9 mouse cellular contexts compared by ENCODE assay signal in the genomic region with DNA sequence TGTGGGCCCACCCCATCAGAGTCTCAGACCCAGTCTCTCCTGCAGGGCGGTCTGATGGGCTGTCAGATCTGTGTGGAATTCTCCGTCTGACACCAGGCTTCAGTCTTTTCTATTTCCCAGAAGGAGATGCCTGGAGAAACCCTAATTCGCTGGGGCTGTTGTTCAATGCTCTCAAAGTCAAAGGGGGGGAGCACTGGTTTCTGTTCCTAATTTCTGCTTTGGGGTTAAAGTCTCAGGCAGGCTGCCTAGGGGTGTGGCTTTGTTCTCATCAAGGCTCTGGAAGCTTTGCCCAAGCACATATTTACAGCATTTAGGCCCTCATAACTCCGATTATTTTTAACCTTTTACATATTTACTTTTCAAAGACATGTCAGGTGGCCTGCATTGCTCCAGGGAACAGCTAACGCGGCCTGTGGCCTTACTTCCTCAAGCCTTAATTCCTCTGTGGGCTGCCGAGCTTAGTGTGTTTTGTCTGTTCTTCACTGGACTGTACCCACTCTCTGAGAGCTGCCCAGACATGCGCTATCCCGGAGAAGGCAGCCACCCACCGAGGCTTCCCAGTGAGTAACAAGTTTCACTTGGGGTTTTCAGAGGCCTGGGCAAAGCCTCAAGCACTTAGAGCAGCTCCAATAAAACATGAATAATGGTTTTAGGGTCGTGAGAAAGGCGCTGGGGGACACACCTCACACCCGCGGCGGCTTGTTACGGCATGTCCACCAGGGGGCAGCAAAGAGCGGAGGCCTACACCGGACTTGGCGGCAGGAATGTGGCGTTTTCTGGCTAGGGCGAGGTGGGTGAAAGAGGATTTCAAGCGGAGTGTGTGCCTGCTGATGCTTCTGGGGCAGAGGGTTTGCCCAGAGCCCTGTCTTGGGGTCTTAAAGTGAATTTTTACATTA. TPM values are rescaled to one million over a fixed set of nuclear protein-coding genes. Genes with fewer than 3 reads are reported as not detected.
DNase-seq lines count a peak whose midpoint lies in the region; ATAC-seq and TF ChIP-seq lines count a peak whose summit lies in the region.
"Had no signal": no experiment of that assay in that cellular context is flagged by ENCODE, and none has a peak within 500 bp of the region (broad histone marks: within the 10 kb centered on the region; RNA-seq: fewer than 3 reads in every experiment).

No protein-coding gene starts in this region.

- no peak overlapping the region for H3K27ac ChIP-seq in midbrain, embryonic 14.5 days (replicated peaks; ENCODE audit: low read depth, low read length)
- H3K27ac ChIP-seq in midbrain, embryonic 15.5 days: no peak overlapping the region
- H3K27ac ChIP-seq in embryonic fibroblast, embryonic 13.5 days (ENCODE audit: insufficient read depth, low read length): peak overlapping the region; percentile 70
- no peak overlapping the region for H3K27ac ChIP-seq in kidney, adult 2 months (ENCODE audit: insufficient read depth, low read depth, low read length)
- H3K27ac ChIP-seq: heart, embryonic 15.5 days had no signal

- no peak overlapping the region for H3K4me2 ChIP-seq in midbrain, embryonic 14.5 days (ENCODE audit: low read length)
- no peak overlapping the region for H3K4me2 ChIP-seq in midbrain, embryonic 15.5 days
- H3K4me2 ChIP-seq: heart, embryonic 15.5 days had no signal

- H3K4me1 ChIP-seq in midbrain, embryonic 14.5 days (ENCODE audit: control insufficient read depth, insufficient read depth, low read length): no peaks in the 10 kb centered on the region
- no peaks in the 10 kb centered on the region for H3K4me1 ChIP-seq in midbrain, embryonic 15.5 days
- no peaks in the 10 kb centered on the region for H3K4me1 ChIP-seq in embryonic fibroblast, embryonic 13.5 days (ENCODE audit: control insufficient read depth, insufficient read depth, low read length)
- peaks cover 10% of the 10 kb centered on the region for H3K4me1 ChIP-seq in kidney, adult 2 months (ENCODE audit: control insufficient read depth, insufficient read depth, low read length)
- no peaks in the 10 kb centered on the region for H3K4me1 ChIP-seq in lung, adult 2 months (ENCODE audit: control insufficient read depth, insufficient read depth, low read length)

- peak; percentile 88 for TF ChIP-seq CTCF in embryonic fibroblast, embryonic 13.5 days (IDR thresholded peaks at IDR 0.05; ENCODE audit: borderline replicate concordance, insufficient read depth, low read length)
- peak; percentile 78 for TF ChIP-seq CTCF in kidney, adult 2 months (conservative IDR thresholded peaks at IDR 0.05; ENCODE audit: insufficient read depth, insufficient read length, low read depth, low read length)
- peak; percentile 70 for TF ChIP-seq CTCF in lung, adult 2 months (IDR thresholded peaks at IDR 0.05; ENCODE audit: insufficient read depth, low read length)

- no peak overlapping the region for H3K4me3 ChIP-seq in midbrain, embryonic 14.5 days (replicated peaks; ENCODE audit: low read depth, low read length)
- no peak overlapping the region for H3K4me3 ChIP-seq in midbrain, embryonic 15.5 days
- no peak overlapping the region for H3K4me3 ChIP-seq in embryonic fibroblast, embryonic 13.5 days (ENCODE audit: insufficient read depth, low read length)
- H3K4me3 ChIP-seq in kidney, adult 2 months (ENCODE audit: insufficient read depth, low read depth, low read length): no peak overlapping the region
- no peak overlapping the region for H3K4me3 ChIP-seq in lung, adult 2 months (replicated peaks; ENCODE audit: extremely low read depth, low read depth, low read length)
- H3K4me3 ChIP-seq: heart, embryonic 15.5 days had no signal

- no peak for ATAC-seq in midbrain, embryonic 14.5 days (ENCODE audit: low FRiP score, low TSS enrichment)
- ATAC-seq in midbrain, embryonic 15.5 days (replicated peaks): no peak
- no peak for ATAC-seq in activated CD4-positive, CD25-positive, alpha-beta regulatory T cell, adult 4 months

- peak; percentile 76 for DNase-seq in midbrain, embryonic 14.5 days
- DNase-seq in adrenal gland, postnatal 25 days: peak; percentile 79
- peak; percentile 69 for DNase-seq in kidney, adult 2 months
- DNase-seq in lung, adult 2 months: peak; percentile 87
- peak; percentile 83 for DNase-seq in right cerebral cortex, postnatal 4 days

- no peak for TF ChIP-seq POLR2A in embryonic fibroblast, embryonic 13.5 days (IDR thresholded peaks at IDR 0.05; ENCODE audit: low read depth, low read length)
- no peak for TF ChIP-seq POLR2A in kidney, adult 2 months (IDR thresholded peaks at IDR 0.05; ENCODE audit: low read depth, low read length)
- no peak for TF ChIP-seq POLR2A in lung, adult 2 months (IDR thresholded peaks at IDR 0.05; ENCODE audit: borderline replicate concordance, extremely low read depth, low read depth, low read length)

- no peaks in the 10 kb centered on the region for H3K9me3 ChIP-seq in midbrain, embryonic 14.5 days (ENCODE audit: control insufficient read depth, low read length)
- H3K9me3 ChIP-seq in midbrain, embryonic 15.5 days: no peaks in the 10 kb centered on the region
- H3K9me3 ChIP-seq: heart, embryonic 15.5 days had no signal

- H3K9ac ChIP-seq in midbrain, embryonic 14.5 days (replicated peaks; ENCODE audit: low read length): no peak overlapping the region
- H3K9ac ChIP-seq in midbrain, embryonic 15.5 days: no peak overlapping the region
- H3K9ac ChIP-seq: heart, embryonic 15.5 days had no signal

- no peaks in the 10 kb centered on the region for H3K36me3 ChIP-seq in midbrain, embryonic 14.5 days (ENCODE audit: control insufficient read depth, insufficient read depth, low read length)
- no peaks in the 10 kb centered on the region for H3K36me3 ChIP-seq in midbrain, embryonic 15.5 days (replicated peaks)
- H3K36me3 ChIP-seq in kidney, adult 2 months (ENCODE audit: control insufficient read depth, insufficient read depth, low read length): no peaks in the 10 kb centered on the region
- H3K36me3 ChIP-seq: heart, embryonic 15.5 days had no signal

- peaks cover 24% of the 10 kb centered on the region for H3K27me3 ChIP-seq in midbrain, embryonic 14.5 days (ENCODE audit: control insufficient read depth, insufficient read depth, low read length)
- peaks cover 38% of the 10 kb centered on the region for H3K27me3 ChIP-seq in midbrain, embryonic 15.5 days (replicated peaks)
- no peaks in the 10 kb centered on the region for H3K27me3 ChIP-seq in kidney, adult 2 months (replicated peaks; ENCODE audit: control insufficient read depth, insufficient read depth, low read length)

- 25% methylated on average over 22 of the region's 22 CpGs for WGBS in midbrain, embryonic 14.5 days
- 28% methylated on average over 22 of the region's 22 CpGs for WGBS in midbrain, embryonic 15.5 days
- WGBS in kidney, adult 2 months: 17% methylated on average over 22 of the region's 22 CpGs
- WGBS in lung, adult 2 months: 19% methylated on average over 22 of the region's 22 CpGs

RNA-seq across cellular contexts. Expression of gene Hes2, which starts 6.6 kb away (rescaled TPM):
- polyA plus RNA-seq in midbrain, embryonic 14.5 days (2014; fragmentation: Nextera tagmentation; extraction: Ambion mirVana): not detected in 2 replicates
- polyA plus RNA-seq in midbrain, embryonic 15.5 days (2015; fragmentation: Nextera tagmentation; extraction: Ambion mirVana): not detected in 2 replicates
- total RNA-seq in adrenal gland, postnatal 25 days (2021): not detected in 2 replicates
- not detected in 2 replicates for polyA plus RNA-seq in embryonic fibroblast, embryonic 13.5 days (2011; ENCODE audit: insufficient read length, low read depth, missing spikeins)
- polyA plus RNA-seq in kidney, adult 2 months (2012; rRNA removed): 0.81 and 1.0 TPM in 2 replicates
- polyA plus RNA-seq in lung, adult 2 months (2012; rRNA removed): 5.4 and 6.2 TPM in 2 replicates
- polyA plus RNA-seq in activated CD4-positive, CD25-positive, alpha-beta regulatory T cell, adult 4 months (2017; shearing (Covaris generic)): not detected

RNA-seq across cellular contexts. Expression of gene Acot7, which starts 12.7 kb away (rescaled TPM):
- polyA plus RNA-seq in midbrain, embryonic 14.5 days (2014; fragmentation: Nextera tagmentation; extraction: Ambion mirVana): 276 and 368 TPM in 2 replicates
- polyA plus RNA-seq in midbrain, embryonic 15.5 days (2015; fragmentation: Nextera tagmentation; extraction: Ambion mirVana): 409 and 418 TPM in 2 replicates
- 34.6 and 39.9 TPM in 2 replicates for total RNA-seq in adrenal gland, postnatal 25 days (2021)
- polyA plus RNA-seq in embryonic fibroblast, embryonic 13.5 days (2011; ENCODE audit: insufficient read length, low read depth, missing spikeins): 79.9 and 108 TPM in 2 replicates
- 80.2 and 90.1 TPM in 2 replicates for polyA plus RNA-seq in kidney, adult 2 months (2012; rRNA removed)
- 118 and 125 TPM in 2 replicates for polyA plus RNA-seq in lung, adult 2 months (2012; rRNA removed)
- 100 to 1,000 TPM; 134 to 172 TPM for polyA plus RNA-seq in activated CD4-positive, CD25-positive, alpha-beta regulatory T cell, adult 4 months (2017; shearing (Covaris generic))

RNA-seq across cellular contexts. Expression of gene Espn, which starts 13.1 kb away (rescaled TPM):
- not detected in 2 replicates for polyA plus RNA-seq in midbrain, embryonic 14.5 days (2014; fragmentation: Nextera tagmentation; extraction: Ambion mirVana)
- 0.13 and 0.19 TPM in 2 replicates for polyA plus RNA-seq in midbrain, embryonic 15.5 days (2015; fragmentation: Nextera tagmentation; extraction: Ambion mirVana)
- total RNA-seq in adrenal gland, postnatal 25 days (2021): 1.2 TPM in 2 replicates
- polyA plus RNA-seq in embryonic fibroblast, embryonic 13.5 days (2011; ENCODE audit: insufficient read length, low read depth, missing spikeins): 0.56 and 0.68 TPM in 2 replicates
- 48.3 and 57.5 TPM in 2 replicates for polyA plus RNA-seq in kidney, adult 2 months (2012; rRNA removed)
- polyA plus RNA-seq in lung, adult 2 months (2012; rRNA removed): 9.8 and 16.3 TPM in 2 replicates
- polyA plus RNA-seq in activated CD4-positive, CD25-positive, alpha-beta regulatory T cell, adult 4 months (2017; shearing (Covaris generic)): 1 to 10 TPM; 6.9 to 8.3 TPM

RNA-seq across cellular contexts. Expression of gene Tnfrsf25, which starts 49.5 kb away (rescaled TPM):
- polyA plus RNA-seq in midbrain, embryonic 14.5 days (2014; fragmentation: Nextera tagmentation; extraction: Ambion mirVana): 0.54 and 1.2 TPM in 2 replicates
- polyA plus RNA-seq in midbrain, embryonic 15.5 days (2015; fragmentation: Nextera tagmentation; extraction: Ambion mirVana): 0.80 and 1.0 TPM in 2 replicates
- total RNA-seq in adrenal gland, postnatal 25 days (2021): 1.5 and 2.0 TPM in 2 replicates
- 1.9 TPM in 1 of 2 replicates, not detected in the other for polyA plus RNA-seq in embryonic fibroblast, embryonic 13.5 days (2011; ENCODE audit: insufficient read length, low read depth, missing spikeins)
- polyA plus RNA-seq in kidney, adult 2 months (2012; rRNA removed): 3.3 and 4.4 TPM in 2 replicates
- 8.1 and 12.7 TPM in 2 replicates for polyA plus RNA-seq in lung, adult 2 months (2012; rRNA removed)
- 100 to 1,000 TPM; 132 to 150 TPM for polyA plus RNA-seq in activated CD4-positive, CD25-positive, alpha-beta regulatory T cell, adult 4 months (2017; shearing (Covaris generic))
